Mouse (Mus musculus) ES-CJ7 (cell line): Measurements from ENCODE around the gene Pln.

Source experiments
- DNase-seq: peaks from one replicate; pipeline ENCODE4 v3.0.0; 2011; ENCODE audit warnings: low read depth, low spot score

The Pln gene

DNA sequence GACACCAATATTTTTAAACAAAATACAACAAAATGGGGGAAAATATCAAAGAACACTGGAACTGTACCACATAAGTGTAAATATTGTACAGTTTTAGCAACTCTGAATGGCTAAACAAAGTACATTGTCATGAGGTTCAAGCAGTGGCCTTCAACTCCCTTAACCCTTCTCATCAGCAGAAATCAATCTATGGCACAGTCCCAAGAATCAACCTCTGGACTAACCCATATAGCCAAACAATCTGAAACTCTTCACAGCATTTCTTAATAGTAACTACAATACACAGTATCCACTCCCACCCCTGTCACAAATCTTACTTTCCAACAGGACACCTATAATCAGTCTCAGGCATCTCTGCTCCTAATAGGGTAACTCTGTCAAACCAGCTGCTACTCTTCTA is 26.8 kb downstream of the Pln start:
- DNase-seq, result no peak

DNA sequence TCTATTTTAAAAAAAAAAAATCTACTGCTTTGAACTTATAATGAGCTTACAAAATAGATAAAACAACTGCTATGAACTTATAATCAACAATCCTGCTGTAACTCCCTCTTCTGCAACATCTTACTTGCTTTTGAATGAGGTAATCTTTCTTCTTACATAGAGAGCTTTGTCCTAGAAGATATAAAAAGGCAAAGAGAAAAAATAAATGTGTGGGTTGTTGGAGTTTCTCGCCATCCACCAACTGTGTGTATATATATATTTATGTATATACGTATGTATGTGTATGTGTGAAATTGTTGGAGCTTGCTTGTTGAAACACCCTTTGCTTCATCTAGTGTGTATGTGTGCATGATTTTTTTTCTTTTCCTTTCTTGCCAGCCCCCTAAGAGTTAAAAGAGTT is 29.8 kb downstream of the Pln start:
- DNase-seq, result no peak

- DNase-seq, result no peak
Observed at GRCm38 (mm10) chr10:53373885-53374578, 36.6 kb downstream of the Pln start.

DNA sequence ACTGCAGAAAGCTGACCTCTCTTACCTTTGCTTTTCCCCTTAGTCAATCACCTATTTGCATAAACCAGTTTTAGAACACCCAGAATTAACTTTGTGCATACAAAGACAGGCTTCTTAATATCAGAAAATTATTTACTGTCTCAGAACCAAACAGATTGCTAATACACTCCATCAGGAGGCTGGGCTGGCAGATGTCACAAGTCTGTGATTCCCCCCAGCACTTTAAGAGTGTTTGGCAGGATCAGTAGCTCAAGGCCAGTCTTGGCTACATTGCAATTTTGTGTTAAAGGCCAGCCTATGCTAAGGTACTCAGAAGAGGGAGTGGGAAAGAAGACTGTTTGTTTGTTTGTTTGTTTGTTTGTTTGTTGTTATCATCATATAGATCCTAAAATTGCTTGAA is 39.6 kb downstream of the Pln start:
- no peak for DNase-seq

- no peak for DNase-seq
Observed at GRCm38 (mm10) chr10:53378296-53378695, 40.8 kb downstream of the Pln start.

DNA sequence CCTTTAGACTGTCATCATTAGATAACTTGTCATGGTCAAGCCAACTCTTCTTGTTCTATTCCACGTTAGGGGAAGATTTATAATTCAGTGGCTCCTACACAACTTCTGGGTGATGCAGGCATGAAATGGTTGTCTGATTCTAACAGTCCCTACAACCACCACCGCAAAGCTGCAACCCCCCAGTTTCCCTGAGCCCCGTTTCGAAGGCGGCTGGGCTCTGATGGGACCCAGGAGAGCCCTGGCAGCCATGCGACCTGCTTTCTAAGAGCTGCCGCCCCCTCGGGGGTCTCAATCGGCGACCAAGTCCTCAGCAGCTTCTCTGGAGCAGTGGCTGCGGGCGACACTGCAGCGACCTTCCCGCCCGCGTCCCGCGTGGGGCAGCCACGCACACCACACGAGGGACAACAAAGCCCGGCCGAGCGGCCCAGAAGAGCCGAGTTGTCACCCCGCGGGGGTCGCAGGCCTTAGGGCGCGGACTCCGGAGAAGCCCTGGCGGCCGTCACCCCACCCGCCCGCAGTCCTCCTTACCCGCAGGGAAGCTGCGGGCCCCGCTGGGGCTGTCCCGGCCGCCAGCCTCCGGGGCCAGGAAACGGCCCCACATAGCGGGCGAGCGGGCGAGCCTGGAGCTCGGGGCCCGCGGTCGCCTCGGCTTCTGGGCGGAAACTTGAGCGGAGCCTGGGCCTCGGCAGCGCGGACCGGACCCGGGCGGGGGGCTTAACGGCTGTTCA is 41.7 kb downstream of the Pln start:
- DNase-seq, result peak; percentile 13

DNA sequence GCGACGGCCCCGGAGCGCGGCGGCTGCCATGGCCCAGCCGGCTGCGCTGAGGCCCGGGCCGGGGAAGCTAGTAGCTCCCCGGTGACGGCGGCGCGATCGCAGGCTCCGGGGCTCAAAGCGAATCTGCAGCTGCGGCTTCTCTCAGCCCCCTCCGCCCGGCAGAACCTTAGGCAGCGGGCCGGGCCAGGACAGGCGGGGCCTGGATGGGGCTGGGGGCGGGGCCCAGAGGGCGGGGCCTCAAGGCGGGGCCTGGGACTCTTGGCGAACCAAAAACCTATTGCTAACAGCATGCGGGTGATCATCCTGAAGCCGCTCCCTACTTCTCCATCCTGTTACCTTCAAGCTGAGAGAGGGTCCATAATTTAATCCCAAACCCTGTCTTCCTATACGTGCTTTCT is 42.2 kb downstream of the Pln start, which contains the start of gene Cep85l:
Gene Cep85l, minus strand, starts transcription at position 239 of the 398 bp plus-strand sequence.
- DNase-seq, result peak; percentile 80

DNA sequence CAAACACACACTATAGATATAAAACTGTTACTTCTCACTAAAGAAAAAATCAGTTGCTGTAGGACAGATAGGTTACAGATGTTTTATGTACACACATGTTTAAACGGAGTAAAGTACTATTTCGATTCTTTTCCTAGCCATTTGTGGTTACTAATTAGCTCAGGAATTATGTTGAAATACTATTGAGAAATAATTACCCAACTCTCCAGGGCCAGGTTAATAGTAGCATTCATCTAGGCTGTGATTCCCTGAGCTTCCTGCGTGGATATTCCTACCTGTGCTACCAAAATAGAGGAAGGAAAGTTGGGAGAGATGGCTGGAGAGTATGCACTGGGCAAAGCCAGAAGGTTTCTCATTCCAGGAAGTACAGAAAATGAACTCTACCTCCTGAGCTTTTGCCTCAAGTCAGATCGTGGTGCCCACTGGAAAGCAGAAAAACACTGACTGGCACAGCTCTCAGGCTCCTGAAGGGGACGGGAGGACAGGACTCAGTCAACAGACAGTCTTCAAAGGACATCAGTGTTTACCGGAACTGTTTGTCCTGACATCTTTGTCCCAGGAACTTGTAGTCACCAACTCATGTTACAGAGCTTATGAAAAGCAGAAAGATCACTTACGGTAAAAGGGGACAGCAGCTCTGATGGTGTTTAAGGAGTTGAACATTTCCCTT is 45.4 kb downstream of the Pln start:
- DNase-seq, result no peak

- DNase-seq, result no peak
Observed at GRCm38 (mm10) chr10:53384896-53385295, 47.4 kb downstream of the Pln start.

GRCm38 (mm10) chr10:53385438-53385837 is 48.0 kb downstream of the Pln start:
- no peak for DNase-seq

DNA sequence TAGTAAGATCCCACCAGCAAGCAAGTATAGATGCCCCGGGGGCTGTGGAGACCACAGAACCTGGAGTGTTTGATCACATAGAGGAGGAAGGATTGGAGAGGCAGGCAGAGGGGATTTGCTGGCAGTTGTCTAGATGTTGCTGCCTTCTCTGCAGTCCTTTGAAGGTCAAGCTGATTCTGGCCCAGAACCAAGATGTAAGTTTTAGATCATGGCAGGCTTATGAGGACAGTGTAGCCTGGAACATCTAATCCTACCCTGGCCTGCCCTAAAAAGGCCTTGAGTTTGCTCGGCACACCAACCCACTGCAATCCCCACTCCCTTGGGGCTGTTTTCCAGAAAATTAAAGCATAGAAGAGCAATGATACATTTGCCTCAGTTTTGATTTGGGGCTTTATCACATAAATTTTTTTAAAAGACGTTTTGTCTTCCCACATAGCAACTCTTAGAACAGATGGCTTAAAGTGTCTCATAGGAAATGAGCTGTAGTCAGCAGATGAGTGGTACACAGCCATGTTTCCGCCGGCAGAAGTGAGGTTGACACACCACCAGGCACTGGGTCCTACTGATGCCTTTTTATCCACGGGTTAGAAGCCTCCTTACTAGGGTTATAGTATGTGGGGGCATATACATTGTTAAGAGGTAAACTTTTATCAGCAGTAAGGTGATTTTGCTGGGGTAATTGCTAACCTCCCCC is 50.9 kb downstream of the Pln start:
- no peak for DNase-seq

DNA sequence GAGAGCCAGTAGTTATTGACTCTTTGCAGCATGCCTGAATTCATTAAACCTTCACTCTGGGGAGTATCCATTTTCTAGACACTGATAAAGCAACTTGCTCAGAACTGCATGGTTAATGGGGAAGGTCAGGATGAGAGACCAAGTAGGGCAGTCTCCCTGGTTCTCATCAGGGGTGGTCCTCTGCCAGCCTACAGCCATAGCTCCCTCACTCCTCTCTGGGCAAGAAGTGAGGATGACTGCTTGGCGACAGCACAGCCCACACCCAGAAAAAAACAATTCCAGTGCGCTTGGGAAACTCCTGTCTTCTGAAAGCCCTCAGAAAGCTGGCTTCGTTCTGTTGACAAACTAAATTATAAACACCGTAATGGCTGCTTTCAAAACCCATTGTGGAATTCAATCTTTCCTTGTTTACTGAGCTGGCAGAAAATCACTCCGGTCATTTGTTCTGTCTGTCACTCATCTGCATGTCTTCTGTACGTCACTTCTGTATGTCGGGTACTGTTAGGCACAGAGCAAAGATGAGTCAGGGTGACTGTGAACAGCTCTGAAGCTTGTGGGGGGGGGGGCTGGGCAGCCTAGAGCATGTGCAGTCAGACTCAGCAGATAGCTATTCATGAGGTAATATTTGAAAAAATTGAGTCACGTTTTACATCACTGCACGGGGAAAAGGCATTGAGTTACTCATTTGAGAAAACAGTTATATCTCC is 57.6 kb downstream of the Pln start:
- no peak for DNase-seq
